Mouse (Mus musculus) T-helper 1 cell (primary cell): Measurements from ENCODE around the gene Arcn1.
"Not testable (repeated sequence)": the region's sequence is repeated elsewhere in the genome, so short reads cannot be mapped to it uniquely, and the experiment has no call there.

ENCODE experiments used
- in situ Hi-C: fragments of 300-600 bp; cut with MboI, MseI; formaldehyde crosslinking; loops from one replicate; pipeline ENCODE4 v1.15.1; 2025; ENCODE audit warnings: high pct_unique_total_duplicates

The Arcn1 gene

DNA sequence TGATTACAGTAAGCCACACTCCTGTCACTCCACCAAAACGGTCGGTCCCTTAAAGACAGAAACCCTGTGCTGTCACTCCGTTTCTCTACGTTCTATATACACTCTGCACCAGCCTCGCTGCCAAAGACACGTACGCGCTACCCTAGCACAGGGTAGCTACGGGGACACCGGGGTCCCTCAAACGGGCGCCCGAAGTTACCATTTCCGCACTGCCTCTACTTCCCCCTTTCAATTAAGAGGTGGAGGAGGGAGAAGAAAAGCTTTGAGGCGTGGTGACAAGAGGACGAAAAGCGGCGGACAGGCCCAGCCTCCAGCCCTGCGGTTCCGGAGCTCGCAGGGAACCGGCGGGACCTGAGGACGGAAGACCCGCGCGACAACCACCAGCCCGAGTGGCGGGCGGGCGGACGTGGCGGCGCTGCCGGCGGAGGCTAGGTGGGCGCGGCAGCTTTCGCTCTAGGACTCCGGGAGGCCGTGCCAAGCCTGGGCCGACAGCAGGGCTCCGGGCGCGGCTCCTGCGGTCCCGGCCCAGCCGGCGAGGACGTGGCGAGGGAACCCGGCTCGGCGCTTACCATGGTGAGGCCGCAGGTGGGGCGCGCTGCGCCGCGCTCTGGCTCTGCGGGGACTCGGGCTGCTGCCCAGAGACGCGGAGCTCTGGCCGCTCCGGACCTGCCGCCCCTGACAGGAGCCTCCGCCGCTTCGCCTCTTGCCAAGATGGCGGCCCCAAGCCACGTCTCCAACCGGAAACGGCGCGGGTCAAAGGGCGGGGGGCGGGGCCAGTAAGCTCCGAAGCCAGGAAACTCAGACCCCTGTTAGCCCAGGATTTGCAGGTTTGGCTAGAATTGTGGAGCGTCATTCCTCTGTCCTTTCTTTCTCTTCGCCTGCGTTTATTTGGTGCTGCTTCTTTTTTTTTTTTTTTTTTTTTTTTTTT is at the start of gene Arcn1, which contains the start of gene Ift46:
Arcn1 (minus strand) TSS at position 745 of the 928 bp plus-strand sequence.
Ift46 (plus strand) TSS at position 808 of the 928 bp plus-strand sequence.
- in situ Hi-C loops: no loop called here

- in situ Hi-C loops: loop anchor here (5.0 to 10.0 kb wide), 2 partner anchors 67 to 1401 kb away; no protein-coding TSS in a partner anchor
Observed at GRCm38 (mm10) chr9:44814179-44814578, 46.5 kb upstream of the Arcn1 start.

- in situ Hi-C loops: loop anchor here (5.0 to 10.0 kb wide), 2 partner anchors 63 to 1404 kb away; no protein-coding TSS in a partner anchor
Observed at GRCm38 (mm10) chr9:44810316-44810715, 42.7 kb upstream of the Arcn1 start.

- in situ Hi-C loops: no loop called here
Observed at GRCm38 (mm10) chr9:44807778-44808177, 40.1 kb upstream of the Arcn1 start.

DNA sequence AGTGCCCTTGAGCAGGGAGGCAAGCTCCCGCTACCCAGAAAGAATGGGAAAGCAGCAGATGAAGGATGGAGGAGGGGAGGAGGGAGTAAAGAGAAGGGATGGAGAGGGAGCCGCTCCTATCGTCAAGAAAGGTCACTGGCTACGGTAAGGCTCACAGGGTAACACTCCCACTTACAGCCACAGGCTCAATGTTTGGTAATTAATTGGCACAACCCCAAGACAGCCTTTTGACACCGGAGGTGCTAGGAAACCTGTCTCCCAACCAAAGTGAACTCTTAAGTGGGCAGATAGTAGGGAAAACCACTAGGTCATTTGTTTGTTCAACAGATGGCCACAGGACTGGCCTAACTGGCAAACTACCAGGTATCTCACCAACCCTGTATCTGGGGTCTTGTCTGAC is 39.5 kb upstream of the Arcn1 start:
- in situ Hi-C loops: no loop called here

- in situ Hi-C loops: no loop called here
Observed at GRCm38 (mm10) chr9:44805536-44805935, 37.9 kb upstream of the Arcn1 start.

GRCm38 (mm10) chr9:44804678-44805077 is 37.0 kb upstream of the Arcn1 start:
- in situ Hi-C loops: no loop called here

- in situ Hi-C loops: no loop called here
Observed at GRCm38 (mm10) chr9:44802808-44803450, 35.3 kb upstream of the Arcn1 start, which contains the start of gene Ttc36. TSS of gene Ttc36 (minus strand) at chr9:44803072.

DNA sequence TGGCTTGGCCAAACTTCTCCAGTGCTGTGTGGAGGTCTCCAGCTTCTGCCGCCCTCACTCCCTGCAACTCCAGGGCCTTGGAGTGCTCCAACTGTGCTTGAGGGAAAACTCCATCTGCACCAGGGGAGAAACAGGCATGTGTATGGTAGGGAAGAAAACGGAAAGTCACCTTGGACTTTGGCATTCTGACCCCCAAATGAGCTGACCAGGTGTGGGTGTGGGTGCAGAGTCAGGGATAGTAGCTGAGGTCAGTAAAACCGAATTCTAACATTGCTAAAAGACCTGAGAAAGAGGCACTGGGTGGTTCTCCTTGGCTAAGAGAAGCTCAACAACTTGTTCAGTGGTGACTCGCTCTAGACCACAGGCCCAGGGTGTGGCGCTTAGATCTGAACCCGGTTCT is 34.0 kb upstream of the Arcn1 start:
- in situ Hi-C loops: no loop called here

DNA sequence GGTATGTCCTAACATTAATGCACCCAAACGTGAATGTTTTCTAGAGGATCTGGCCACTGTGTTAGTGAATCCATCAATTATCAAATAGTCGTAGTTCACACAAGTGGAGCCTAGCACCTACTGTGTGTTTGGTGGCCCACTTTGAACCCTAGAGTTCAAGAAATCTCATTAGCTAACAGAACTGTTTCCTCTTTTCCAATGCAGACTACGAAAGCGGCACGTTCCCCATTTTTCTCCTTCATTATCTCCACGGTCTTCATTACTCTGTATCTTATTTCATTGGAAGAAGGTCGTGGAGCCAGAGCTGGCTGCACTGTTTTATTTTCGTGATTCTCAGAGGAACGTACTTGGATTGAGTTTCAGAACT is 32.3 kb upstream of the Arcn1 start:
- in situ Hi-C loops: no loop called here

GRCm38 (mm10) chr9:44799102-44799957 is 31.7 kb upstream of the Arcn1 start, which contains the start of gene Tmem25:
TSS of gene Tmem25 (minus strand) at chr9:44799307.
- in situ Hi-C loops: no loop called here

- in situ Hi-C loops: no loop called here
Observed at GRCm38 (mm10) chr9:44798298-44798697, 30.7 kb upstream of the Arcn1 start.

- in situ Hi-C loops: no loop called here
Observed at GRCm38 (mm10) chr9:44792842-44793241, 25.2 kb upstream of the Arcn1 start.

DNA sequence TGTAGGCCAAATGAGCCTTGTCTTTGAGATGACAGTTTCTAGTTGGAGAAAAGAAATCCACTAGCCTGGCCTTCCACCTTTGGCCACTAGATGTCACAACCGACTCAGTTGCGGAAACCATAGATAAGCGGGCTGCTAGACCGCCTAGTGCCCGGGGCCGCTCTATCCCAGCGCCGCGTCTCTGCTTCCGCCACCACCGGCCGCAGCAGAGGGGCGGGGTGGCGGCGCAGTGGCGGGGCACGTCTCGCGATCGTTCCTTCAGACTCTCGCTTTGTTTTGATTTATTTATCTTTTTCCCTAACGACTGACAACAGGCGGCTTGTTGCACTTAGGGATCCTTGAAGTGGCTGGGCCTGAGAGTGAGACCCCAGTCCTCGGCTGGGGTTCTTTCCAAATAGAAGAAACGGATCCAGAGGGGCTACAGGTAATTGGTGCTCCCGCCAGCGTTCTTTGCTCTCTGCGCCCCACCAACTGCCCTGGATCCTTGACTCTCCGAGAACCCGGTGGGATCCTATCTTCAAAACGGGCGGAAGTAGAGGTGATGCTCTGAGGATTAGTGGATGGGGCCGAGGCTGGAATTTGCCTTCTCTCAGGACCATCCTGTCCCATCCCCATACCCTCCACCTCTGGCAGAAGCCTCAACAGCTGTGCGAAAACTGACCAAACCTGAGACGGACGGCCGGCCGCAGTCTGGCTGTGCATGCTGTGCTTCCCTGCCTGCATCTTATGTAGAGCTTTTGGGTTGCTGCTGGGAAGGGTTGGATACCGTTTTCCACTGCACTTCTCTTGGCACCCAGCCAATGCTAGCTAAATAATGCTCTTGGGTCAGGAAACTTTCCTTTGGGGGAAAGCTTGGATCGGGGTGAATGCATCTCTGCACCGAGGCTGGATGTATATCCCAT is 5.4 kb upstream of the Arcn1 start:
- in situ Hi-C loops: no loop called here

DNA sequence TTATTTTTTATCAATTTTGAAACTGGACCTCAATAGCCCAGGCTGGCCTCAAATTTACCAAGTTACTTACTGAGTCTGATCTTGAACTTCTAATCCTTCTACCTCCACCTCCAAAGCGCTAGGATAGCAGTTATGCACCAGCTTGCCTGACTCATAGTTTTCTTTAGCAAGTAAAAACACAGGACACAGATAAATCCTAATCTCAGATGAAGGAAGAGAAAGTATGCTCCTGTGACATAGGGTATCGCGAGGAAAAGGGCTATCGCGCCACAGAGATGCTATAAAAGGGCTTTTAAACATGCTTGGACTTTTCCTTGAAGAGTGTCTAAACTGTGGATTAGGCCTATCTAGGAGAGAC is 4.7 kb upstream of the Arcn1 start:
- in situ Hi-C loops: no loop called here

GRCm38 (mm10) chr9:44771376-44771775 is 3.7 kb upstream of the Arcn1 start:
- in situ Hi-C loops: no loop called here

GRCm38 (mm10) chr9:44768029-44768394 is 367 bp upstream of the Arcn1 start:
- in situ Hi-C loops: not testable (repeated sequence)

DNA sequence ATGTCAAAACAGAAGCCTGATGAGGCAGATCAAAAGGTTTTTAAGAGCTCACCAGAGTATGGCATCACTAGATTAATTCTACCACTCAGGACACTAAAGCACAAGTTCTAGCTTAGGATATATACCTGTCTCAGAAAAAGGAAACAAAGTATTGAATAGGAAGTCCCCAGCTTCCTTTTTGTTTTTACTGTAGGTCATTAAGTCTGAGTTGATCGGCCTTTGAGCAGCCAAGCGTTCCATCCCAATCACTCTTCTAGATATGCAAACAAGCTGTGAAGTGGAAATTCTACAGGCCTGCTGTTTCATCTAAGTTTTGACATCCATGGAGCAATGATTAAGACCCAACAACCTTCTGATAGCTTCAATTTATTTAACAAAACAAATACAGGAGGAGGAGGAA is 6.8 kb downstream of the Arcn1 start:
- in situ Hi-C loops: no loop called here

GRCm38 (mm10) chr9:44748473-44748872 is 19.2 kb downstream of the Arcn1 start:
- in situ Hi-C loops: loop anchor here (5.0 kb wide), 1 partner anchor 64 kb away; no protein-coding TSS in a partner anchor

GRCm38 (mm10) chr9:44747341-44747740 is 20.3 kb downstream of the Arcn1 start:
- in situ Hi-C loops: loop anchor here (5.0 kb wide), 1 partner anchor 65 kb away; no protein-coding TSS in a partner anchor
